Mouse (Mus musculus): Measurements from ENCODE around the gene Tcf7l2. TPM values are rescaled to one million over a fixed set of nuclear protein-coding genes. Genes with fewer than 3 reads are reported as not detected.

Gene Tcf7l2
- polyA plus RNA-seq, 1 experiment: 45.3 TPM

GRCm38 (mm10) chr19:55909039-55909438, 167.4 kb downstream of the Tcf7l2 start:
- 74% methylated on average over 7 of the region's 7 CpGs for WGBS
- Histone ChIP-seq H3K36me3 (ENCODE audit: control insufficient read depth, insufficient read depth, low read length) (peaks cover 52% of the 10 kb centered on the region), H3K4me1 (ENCODE audit: control insufficient read depth, insufficient read depth, insufficient read length, low read length) (no peaks in the 10 kb centered on the region), H3K4me3 (ENCODE audit: low read depth, low read length) (no peak overlapping the region), H3K27ac (ENCODE audit: insufficient read depth, low read depth, low read length) (no peak overlapping the region), H3K27me3 (ENCODE audit: control insufficient read depth, insufficient read depth, low read length) (no peaks in the 10 kb centered on the region)
- no peak for TF ChIP-seq POLR2A (IDR thresholded peaks at IDR 0.05; ENCODE audit: low read depth, low read length)
- peak; percentile 44; the same call in 1 of the 2 replicates for TF ChIP-seq CTCF (IDR thresholded peaks at IDR 0.05; ENCODE audit: extremely low read depth, insufficient read length, insufficient replicate concordance, low read depth, low read length)

GRCm38 (mm10) chr19:55911941-55912340, 170.3 kb downstream of the Tcf7l2 start:
- Histone ChIP-seq H3K27ac (ENCODE audit: insufficient read depth, low read depth, low read length) (no peak overlapping the region), H3K4me1 (ENCODE audit: control insufficient read depth, insufficient read depth, insufficient read length, low read length) (no peaks in the 10 kb centered on the region), H3K36me3 (ENCODE audit: control insufficient read depth, insufficient read depth, low read length) (peaks cover 68% of the 10 kb centered on the region), H3K4me3 (ENCODE audit: low read depth, low read length) (no peak overlapping the region), H3K27me3 (ENCODE audit: control insufficient read depth, insufficient read depth, low read length) (no peaks in the 10 kb centered on the region)
- WGBS: 92% methylated on average over 8 of the region's 8 CpGs
- TF ChIP-seq POLR2A (IDR thresholded peaks at IDR 0.05; ENCODE audit: low read depth, low read length): no peak
- no peak for TF ChIP-seq CTCF (IDR thresholded peaks at IDR 0.05; ENCODE audit: extremely low read depth, insufficient read length, insufficient replicate concordance, low read depth, low read length)

- WGBS: 94% methylated on average over 8 of the region's 8 CpGs
- Histone ChIP-seq H3K36me3 (ENCODE audit: control insufficient read depth, insufficient read depth, low read length) (peaks cover 74% of the 10 kb centered on the region), H3K27ac (ENCODE audit: insufficient read depth, low read depth, low read length) (no peak overlapping the region)
These were observed 171.2 kb downstream of the Tcf7l2 start for GRCm38 (mm10) chr19:55912813-55913212.

GRCm38 (mm10) chr19:55913585-55913984, 172.0 kb downstream of the Tcf7l2 start:
- peaks cover 68% of the 10 kb centered on the region for H3K36me3 ChIP-seq (ENCODE audit: control insufficient read depth, insufficient read depth, low read length)
- H3K4me3 ChIP-seq (ENCODE audit: low read depth, low read length): no peak overlapping the region
- TF ChIP-seq POLR2A (IDR thresholded peaks at IDR 0.05; ENCODE audit: low read depth, low read length) (no peak), CTCF (IDR thresholded peaks at IDR 0.05; ENCODE audit: extremely low read depth, insufficient read length, insufficient replicate concordance, low read depth, low read length) (no peak)
- no peaks in the 10 kb centered on the region for H3K27me3 ChIP-seq (ENCODE audit: control insufficient read depth, insufficient read depth, low read length)
- WGBS: 88% methylated on average over 10 of the region's 10 CpGs
- no peaks in the 10 kb centered on the region for H3K4me1 ChIP-seq (ENCODE audit: control insufficient read depth, insufficient read depth, insufficient read length, low read length)
- no peak overlapping the region for H3K27ac ChIP-seq (ENCODE audit: insufficient read depth, low read depth, low read length)

More at GRCm38 (mm10) chr19:55912813-55913212, 171.2 kb downstream of the Tcf7l2 start:
- Histone ChIP-seq H3K27me3 (ENCODE audit: control insufficient read depth, insufficient read depth, low read length) (no peaks in the 10 kb centered on the region), H3K4me1 (ENCODE audit: control insufficient read depth, insufficient read depth, insufficient read length, low read length) (no peaks in the 10 kb centered on the region), H3K4me3 (ENCODE audit: low read depth, low read length) (no peak overlapping the region)
- no peak for TF ChIP-seq POLR2A (IDR thresholded peaks at IDR 0.05; ENCODE audit: low read depth, low read length)
- peak; percentile 30; the same call in 1 of the 2 replicates for TF ChIP-seq CTCF (IDR thresholded peaks at IDR 0.05; ENCODE audit: extremely low read depth, insufficient read length, insufficient replicate concordance, low read depth, low read length)

GRCm38 (mm10) chr19:55914614-55915211, 173.1 kb downstream of the Tcf7l2 start:
- TF ChIP-seq CTCF (IDR thresholded peaks at IDR 0.05; ENCODE audit: extremely low read depth, insufficient read length, insufficient replicate concordance, low read depth, low read length) (no peak), POLR2A (IDR thresholded peaks at IDR 0.05; ENCODE audit: low read depth, low read length) (no peak)
- Histone ChIP-seq H3K4me1 (ENCODE audit: control insufficient read depth, insufficient read depth, insufficient read length, low read length) (no peaks in the 10 kb centered on the region), H3K4me3 (ENCODE audit: low read depth, low read length) (no peak overlapping the region), H3K27ac (ENCODE audit: insufficient read depth, low read depth, low read length) (no peak overlapping the region), H3K36me3 (ENCODE audit: control insufficient read depth, insufficient read depth, low read length) (peaks cover 69% of the 10 kb centered on the region), H3K27me3 (ENCODE audit: control insufficient read depth, insufficient read depth, low read length) (no peaks in the 10 kb centered on the region)
- 88% methylated on average over 20 of the region's 20 CpGs for WGBS

GRCm38 (mm10) chr19:55915506-55915905, 173.9 kb downstream of the Tcf7l2 start:
- 66% methylated on average over 7 of the region's 7 CpGs for whole genome bisulfite sequencing
- TF ChIP-seq CTCF (IDR thresholded peaks at IDR 0.05; ENCODE audit: extremely low read depth, insufficient read length, insufficient replicate concordance, low read depth, low read length) (no peak), POLR2A (IDR thresholded peaks at IDR 0.05; ENCODE audit: low read depth, low read length) (no peak)
- no peak overlapping the region for H3K27ac ChIP-seq (ENCODE audit: insufficient read depth, low read depth, low read length)
- H3K4me3 ChIP-seq (ENCODE audit: low read depth, low read length): no peak overlapping the region
- H3K36me3 ChIP-seq (ENCODE audit: control insufficient read depth, insufficient read depth, low read length): peaks cover 70% of the 10 kb centered on the region
- H3K4me1 ChIP-seq (ENCODE audit: control insufficient read depth, insufficient read depth, insufficient read length, low read length): no peaks in the 10 kb centered on the region
- no peaks in the 10 kb centered on the region for H3K27me3 ChIP-seq (ENCODE audit: control insufficient read depth, insufficient read depth, low read length)

GRCm38 (mm10) chr19:55916211-55916610, 174.6 kb downstream of the Tcf7l2 start:
- 95% methylated on average over 3 of the region's 3 CpGs for WGBS
- Histone ChIP-seq H3K27ac (ENCODE audit: insufficient read depth, low read depth, low read length) (no peak overlapping the region), H3K4me3 (ENCODE audit: low read depth, low read length) (no peak overlapping the region), H3K36me3 (ENCODE audit: control insufficient read depth, insufficient read depth, low read length) (peaks cover 69% of the 10 kb centered on the region), H3K27me3 (ENCODE audit: control insufficient read depth, insufficient read depth, low read length) (no peaks in the 10 kb centered on the region), H3K4me1 (ENCODE audit: control insufficient read depth, insufficient read depth, insufficient read length, low read length) (no peaks in the 10 kb centered on the region)
- TF ChIP-seq CTCF (IDR thresholded peaks at IDR 0.05; ENCODE audit: extremely low read depth, insufficient read length, insufficient replicate concordance, low read depth, low read length) (no peak), POLR2A (IDR thresholded peaks at IDR 0.05; ENCODE audit: low read depth, low read length) (no peak)
